Mouse (Mus musculus): ENCODE measurements around the gene Svs6. TPM values are rescaled to one million over a fixed set of nuclear protein-coding genes. Genes with fewer than 3 reads are reported as not detected.
"Not testable (repeated sequence)": the region's sequence is repeated elsewhere in the genome, so short reads cannot be mapped to it uniquely, and the experiment has no call there.

Gene Svs6
- total RNA-seq (2021), result not detected
- long read RNA-seq, experiment 1, result 0 reads
- long read RNA-seq, experiment 2, result 0 reads

DNA sequence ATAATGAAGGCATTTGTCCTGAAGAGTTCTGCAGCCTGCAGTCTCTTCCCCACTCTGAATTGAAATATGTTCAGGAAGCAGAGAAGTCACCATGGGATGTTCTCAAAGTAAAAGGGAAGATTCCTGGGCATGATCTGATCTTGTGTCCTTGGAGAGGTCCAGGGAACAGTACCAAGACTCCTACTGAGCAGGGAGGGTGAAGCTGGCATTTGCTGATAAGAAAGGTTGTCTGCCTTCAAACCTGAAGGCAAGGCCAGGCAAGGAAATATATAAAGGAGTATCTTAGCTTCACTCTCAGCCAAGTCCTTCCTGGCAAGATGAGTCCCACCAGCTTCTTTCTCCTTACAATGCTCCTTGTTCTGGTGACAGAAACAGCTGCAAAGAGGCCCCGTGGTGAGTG, at the start of gene Svs6:
Gene Svs6 (plus strand): TSS at position 301 of the 400 bp plus-strand sequence.
- DNase-seq (ENCODE audit: low spot score in 2 of 2), result not testable (repeated sequence)

DNA sequence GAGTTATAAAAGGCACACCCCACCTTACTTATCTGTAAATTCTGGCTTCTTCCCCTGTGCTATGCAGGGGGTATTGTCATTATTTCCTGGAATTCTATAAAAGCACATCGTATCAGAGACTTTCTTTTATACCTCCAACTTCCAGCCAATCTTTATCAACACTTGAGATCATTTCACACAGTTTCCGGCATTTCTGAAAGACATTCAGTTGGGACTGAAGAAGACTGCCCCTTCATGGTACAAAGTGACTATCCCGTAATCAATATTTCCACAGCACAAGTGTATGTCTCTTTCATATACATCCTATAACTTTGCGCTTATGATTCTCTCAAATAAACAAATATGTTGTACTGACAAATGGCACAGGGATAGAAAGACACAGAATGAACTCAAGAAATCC, 38.2 kb upstream of the Svs6 start, which contains the start of gene Svs4:
Gene Svs4 (minus strand): TSS at position 101 of the 400 bp plus-strand sequence.
- DNase-seq (ENCODE audit: low spot score in 2 of 2), result no peak

DNA sequence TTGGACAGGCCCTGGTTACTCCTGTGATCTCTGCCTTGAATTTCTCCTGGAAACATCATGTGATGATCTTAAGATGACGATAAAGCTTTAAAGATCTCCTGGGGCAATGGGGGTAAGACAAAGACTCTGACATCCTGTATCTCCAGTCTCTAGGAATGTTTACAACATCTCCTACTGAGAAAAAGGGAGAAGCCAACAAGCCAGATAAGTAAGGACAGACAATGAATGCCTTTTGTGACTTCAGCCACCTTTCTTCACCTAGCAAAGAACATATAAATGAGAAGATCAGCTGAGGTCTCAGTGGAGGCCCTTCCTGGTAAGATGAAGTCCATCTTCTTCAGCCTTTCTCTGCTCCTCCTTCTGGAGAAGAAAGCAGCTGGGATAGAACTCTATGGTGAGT, 27.6 kb upstream of the Svs6 start, which contains the start of gene Svs3a:
Gene Svs3a (plus strand): TSS at position 301 of the 400 bp plus-strand sequence.
- DNase-seq (ENCODE audit: low spot score in 2 of 2), result not testable (repeated sequence)

DNA sequence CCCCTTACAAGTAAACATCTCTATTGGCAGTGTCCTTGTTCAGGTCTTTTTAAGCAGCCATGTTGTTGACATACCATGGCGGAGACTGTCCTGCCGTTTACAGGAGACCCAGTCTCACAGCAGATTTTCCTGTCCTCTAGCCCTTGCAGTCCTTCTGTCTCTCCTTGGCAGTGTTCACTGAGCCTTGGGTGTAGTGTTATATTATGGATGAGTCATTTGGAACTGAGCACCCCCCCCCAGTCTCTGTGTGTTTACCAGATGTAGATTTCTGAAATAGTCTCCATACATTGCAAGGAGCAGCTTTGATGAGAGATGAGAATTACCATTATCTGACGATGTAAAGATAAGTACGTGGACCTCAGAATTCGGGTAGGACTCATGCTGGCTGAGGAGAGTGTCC, 4.0 kb upstream of the Svs6 start:
- no peak for DNase-seq (ENCODE audit: low spot score in 2 of 2)

DNA sequence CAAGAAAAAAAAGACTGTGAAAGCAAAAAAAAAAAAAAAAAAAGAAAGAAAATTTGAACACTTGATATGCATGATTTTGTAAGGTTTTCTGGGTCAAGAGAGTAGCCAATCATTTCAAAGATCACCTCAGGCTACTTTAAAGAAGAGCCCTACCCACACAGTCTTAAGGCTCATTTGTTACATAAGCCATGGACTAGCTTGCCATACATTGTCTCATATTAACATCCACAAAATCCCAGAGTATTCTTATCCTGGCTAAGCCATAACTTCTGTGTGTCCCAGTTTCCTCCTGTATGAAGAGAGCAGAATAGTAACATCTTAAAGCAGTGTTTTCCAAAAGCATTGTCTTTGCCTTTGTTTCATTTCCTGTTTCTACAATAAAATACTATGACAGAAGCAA, 1.1 kb upstream of the Svs6 start:
- not testable (repeated sequence) for DNase-seq (ENCODE audit: low spot score in 2 of 2)

DNA sequence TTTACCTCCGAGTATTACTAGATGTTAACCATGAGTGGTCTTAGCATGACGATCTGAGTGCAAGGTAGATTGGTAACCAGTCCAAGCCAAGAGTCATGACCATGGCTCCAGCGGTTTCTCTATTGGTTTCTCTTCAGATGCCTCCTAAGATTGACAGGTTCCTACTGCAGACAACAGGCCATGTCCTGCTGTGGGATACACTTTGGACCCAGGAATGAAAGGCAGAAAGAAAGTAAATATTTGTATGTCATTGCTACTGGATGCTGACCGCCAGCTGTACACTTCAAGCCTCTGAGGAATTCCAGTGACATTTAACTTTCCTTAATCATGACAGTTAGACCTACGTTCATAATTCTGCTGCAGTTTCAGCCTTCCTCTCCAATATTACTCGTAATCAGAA, 4.4 kb downstream of the Svs6 start:
- no peak for DNase-seq (ENCODE audit: low spot score in 2 of 2)

DNA sequence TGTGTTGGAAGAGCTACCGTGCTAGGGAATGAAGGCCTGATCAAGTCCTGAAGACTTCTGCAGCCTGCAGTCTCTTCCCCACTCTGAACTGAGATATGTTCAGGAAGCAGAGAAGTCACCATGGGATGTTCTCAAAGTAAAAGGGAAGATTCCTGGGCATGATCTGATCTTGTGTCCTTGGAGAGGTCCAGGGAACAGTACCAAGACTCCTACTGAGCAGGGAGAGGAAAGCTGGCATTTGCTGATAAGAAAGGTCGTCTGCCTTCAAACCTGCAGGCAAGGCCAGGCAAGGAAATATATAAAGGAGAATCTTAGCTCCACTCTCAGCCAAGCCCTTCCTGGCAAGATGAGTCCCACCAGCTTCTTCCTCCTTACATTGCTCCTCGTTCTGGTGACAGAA, 15.9 kb downstream of the Svs6 start, which contains the start of gene Svs5:
Gene Svs5 (plus strand): TSS at position 301 of the 400 bp plus-strand sequence.
- DNase-seq (ENCODE audit: low spot score in 2 of 2), result not testable (repeated sequence)

DNA sequence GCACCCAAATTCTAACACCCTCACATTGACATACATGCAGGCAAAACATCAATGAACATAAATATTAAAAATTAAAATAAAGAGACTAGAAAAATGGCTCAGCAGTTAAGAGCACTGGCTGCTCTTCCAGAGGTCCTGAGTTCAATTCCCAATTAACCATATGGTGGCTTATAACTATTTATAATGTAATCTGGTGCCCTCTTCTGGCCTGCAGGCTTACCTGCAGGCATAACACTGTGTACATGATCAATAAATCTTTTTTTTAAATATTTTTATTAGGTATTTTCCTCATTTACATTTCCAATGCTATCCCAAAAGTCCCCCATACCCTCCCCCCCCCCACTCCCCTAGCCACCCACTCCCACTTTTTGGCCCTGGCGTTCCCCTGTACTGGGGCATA, 27.2 kb downstream of the Svs6 start:
- not testable (repeated sequence) for DNase-seq (ENCODE audit: low spot score in 2 of 2)

DNA sequence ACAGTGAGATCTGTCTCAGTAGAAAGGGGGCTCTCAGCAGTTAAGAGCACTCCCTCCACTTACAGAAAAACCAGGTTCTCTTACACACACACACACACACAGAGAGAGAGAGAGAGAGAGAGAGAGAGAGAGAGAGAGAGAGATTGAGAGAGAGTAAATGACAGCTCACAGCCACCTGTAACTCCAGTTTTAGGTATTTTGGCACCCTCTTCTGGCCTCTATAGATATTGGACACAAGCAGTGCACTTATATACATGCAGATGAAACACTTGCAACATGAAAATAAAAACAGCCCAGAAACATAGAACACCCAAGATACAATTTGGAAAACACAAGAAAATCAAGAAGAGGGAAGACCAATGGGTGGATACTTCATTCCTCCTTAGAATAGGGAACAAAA, 31.1 kb downstream of the Svs6 start:
- DNase-seq (ENCODE audit: low spot score in 2 of 2), result not testable (repeated sequence)

DNA sequence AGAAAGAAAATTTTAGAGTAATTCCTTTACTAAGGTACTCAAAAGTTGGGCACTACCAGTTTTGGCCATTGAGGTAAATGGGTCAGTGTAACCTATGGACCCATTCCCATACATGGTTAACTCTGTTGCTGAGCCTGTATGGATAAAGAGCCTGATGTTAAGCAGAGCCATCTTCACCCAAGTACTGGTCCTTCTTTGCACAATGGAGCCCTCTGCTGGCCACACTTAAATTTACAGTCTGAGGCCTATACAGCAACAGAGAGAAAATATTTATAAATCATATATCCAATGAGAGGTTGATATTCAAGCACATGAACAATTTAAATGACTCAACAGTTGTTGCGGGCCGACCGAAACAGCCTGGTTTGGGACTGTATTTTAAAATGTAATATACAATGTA, 32.4 kb downstream of the Svs6 start:
- DNase-seq (ENCODE audit: low spot score in 2 of 2), result peak; percentile 24 to 30

DNA sequence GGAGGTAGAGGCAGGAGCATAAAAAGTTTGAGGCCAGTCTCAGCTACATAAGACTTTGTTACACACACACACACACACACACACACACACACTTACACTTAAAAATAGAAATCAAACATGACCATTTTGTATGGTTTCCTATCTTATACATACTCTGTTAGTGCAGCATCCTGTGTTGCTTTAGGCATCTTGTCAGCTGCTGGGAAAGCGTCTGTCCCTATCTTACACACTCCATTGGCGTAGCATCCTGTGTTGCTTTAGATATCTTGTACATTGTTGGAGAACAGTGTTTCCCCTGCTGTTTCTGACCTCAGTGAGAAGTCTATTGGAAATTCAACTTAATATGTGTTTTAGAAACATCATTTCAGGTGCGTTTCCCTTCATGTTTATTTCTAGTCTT, 36.1 kb downstream of the Svs6 start:
- DNase-seq (ENCODE audit: low spot score in 2 of 2), result no peak

DNA sequence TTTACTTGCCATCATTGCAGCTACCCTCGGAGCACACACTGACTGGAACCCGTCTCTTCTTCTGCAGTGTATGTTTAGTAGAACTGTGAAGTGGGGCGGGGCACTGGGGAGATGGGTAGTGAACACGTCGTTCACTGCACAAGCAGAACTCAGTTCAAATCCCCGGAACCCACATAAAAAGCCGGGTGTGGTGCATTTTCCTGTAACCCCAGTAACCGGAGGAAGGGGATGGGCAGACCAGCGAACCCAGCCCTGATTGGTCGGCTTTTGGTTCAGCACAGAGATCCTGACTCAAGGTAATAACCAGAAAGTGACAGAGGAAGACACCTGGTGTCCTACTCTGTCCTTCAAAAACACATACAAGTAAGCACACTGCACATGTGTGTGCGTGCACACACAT, 36.8 kb downstream of the Svs6 start:
- DNase-seq (ENCODE audit: low spot score in 2 of 2), result no peak

DNA sequence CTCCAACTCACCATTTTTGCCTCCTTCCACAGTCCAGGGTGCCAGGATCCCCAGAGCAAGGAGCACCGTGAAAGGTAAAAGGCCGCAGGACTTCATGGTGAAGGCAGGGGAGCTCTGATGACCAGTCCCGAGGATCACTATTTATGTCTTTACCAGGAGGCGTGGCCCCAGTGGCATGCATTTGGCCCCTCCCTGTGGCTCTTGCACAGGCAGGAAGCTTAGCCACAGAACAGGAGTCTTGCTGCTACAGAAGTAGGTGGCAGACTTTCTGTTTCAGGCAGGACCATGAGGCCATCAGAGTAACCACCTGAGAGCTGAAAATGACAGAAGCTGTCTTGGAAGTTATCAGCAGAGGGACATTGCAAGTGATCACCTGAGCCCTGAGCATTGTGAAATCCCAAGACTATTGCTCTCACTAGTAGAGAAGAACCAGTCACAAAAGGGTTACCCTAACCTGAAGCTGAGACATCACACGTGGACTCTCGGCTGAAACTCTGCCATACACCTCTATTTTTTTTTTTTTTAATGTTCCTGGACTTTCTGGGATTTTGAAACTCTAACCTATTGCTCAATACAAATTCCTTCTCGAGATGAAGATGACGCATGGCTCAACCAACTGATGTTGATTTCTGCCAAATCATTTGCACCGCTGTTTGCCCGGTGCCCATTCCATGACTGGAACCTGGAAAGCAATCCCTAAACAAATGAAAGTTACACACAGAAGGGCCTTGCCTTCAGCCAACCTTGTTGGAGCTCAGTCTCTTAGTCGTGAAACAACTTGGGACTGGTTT, 39.8 kb downstream of the Svs6 start:
- no peak for DNase-seq (ENCODE audit: low spot score in 2 of 2)

DNA sequence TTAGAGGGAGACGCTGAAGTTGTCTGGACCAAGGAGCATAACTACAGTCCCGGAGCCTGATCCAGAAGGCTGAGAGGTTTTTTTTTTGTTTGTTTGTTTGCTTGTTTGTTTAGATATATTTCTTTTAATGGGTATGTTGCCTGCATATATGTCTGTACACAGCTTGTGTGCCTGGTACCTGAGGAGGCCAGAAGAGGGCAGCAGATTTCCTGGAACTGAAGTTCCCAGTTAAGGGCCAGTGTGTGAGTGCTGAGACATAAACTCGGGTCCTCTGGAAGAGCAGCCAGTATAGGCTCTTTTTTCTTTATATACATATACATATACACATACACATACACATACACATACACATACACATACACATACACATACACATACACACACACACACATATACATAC, 41.8 kb downstream of the Svs6 start:
- DNase-seq (ENCODE audit: low spot score in 2 of 2), result no peak

DNA sequence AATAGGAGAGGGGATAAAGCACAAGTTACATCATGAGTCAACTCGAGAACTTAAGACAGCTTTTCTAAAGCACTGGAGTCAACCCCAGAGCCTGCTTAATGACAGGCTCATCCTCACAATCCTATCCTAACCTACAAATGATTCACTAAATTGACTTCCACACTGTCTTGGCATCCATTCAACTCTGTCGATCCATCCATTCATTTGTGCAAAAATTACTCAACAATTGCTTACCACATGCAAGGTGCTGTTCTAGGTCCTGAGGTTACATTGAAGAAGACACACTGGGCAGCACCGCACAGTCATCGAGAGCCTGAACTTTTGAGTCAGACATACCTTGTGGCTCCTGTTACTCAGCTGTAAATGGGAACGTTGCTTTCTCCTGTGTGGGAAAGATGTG, 42.5 kb downstream of the Svs6 start:
- no peak for DNase-seq (ENCODE audit: low spot score in 2 of 2)

DNA sequence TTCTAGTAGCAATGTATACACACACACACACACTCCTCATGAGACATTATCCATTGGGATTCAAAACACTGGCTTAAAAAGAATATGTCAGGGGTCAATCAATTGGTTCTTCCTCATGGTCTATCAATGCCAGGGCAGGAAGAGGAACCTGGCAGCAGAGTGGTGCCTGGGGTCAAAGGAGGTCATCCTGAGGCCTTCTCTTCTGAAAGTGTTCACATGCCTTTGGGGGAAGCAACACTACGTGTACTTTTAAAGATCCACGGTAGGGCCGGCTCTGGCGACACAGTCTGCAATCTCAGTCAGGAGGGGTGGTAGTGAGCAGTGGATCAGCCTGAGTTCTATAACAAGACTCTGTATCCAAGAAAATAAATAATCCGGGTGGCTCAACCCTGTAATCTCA, 43.1 kb downstream of the Svs6 start:
- no peak for DNase-seq (ENCODE audit: low spot score in 2 of 2)

DNA sequence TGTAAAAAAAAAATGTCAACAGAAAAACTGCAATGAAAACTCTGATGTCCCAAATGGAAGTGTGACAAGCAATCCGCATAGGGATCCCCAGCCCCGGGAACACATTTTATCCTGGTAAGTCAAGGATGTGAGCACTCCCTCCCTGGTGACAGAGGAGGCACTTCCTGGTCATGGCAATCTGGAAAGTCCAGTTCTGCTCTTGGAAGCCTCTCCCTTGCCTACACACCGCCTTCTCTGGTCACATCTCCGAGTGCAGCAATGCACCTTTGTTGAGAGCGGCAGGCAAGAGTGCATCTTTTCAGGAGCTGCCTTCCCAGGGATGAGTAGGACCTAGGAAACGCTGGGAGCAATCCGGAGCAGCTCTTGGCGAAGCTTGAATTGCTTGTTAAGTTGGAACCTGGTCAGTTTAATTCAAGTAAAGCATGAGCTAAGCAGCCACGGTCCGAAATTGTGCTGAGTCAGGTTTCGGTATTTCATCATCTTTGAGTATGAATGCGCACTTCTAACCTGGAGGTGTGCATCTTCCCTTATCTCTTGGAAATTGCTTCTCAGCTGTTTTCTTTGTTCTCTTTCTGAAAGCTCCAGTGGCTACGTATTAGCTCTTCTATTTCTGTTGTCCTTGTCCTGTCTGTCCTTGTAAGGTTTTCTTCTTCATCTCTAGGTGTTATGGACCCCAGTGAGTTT, 44.6 kb downstream of the Svs6 start:
- DNase-seq (ENCODE audit: low spot score in 2 of 2), result no peak

DNA sequence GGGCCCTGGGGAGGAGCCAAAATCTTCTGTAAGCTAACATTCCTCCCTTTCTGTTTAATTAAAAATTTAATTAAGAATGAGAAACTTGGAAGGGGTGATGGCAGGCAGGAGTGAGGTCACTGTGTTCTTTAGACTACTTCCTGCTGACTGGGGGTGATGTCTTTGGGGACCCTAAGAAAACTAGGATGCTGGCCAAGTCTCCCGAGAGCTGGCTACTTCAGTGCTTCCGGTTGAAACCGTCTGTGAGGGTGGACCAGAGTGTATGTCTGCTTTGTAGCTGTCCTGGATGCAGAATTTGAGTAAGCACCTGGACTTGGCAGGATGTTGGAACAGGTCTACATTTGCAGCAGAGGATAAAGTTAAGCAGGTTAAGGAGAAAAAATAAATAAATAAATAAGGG, 50.4 kb downstream of the Svs6 start:
- DNase-seq (ENCODE audit: low spot score in 2 of 2), result no peak
